Mouse (Mus musculus): ENCODE results near the gene Rsl24d1. TPM values are rescaled to one million over a fixed set of nuclear protein-coding genes. Genes with fewer than 3 reads are reported as not detected.
A peak's percentile ranks its signal among the peaks of the same experiment; 100 is the strongest.
"Not testable (repeated sequence)": the region's sequence is repeated elsewhere in the genome, so short reads cannot be mapped to it uniquely, and the experiment has no call there.

Rsl24d1 gene
- total RNA-seq, 2 experiments from 2014 or later, result 110 to 210 TPM

GRCm38 (mm10) chr9:73094580-73094979, 18.6 kb upstream of the Rsl24d1 start:
- ATAC-seq (replicated peaks; ENCODE audit: low FRiP score, low TSS enrichment, poor library complexity, severe bottlenecking), result no peak

- ATAC-seq (replicated peaks; ENCODE audit: low FRiP score, low TSS enrichment, poor library complexity, severe bottlenecking), result no peak
Measured at GRCm38 (mm10) chr9:73097898-73098297, 15.3 kb upstream of the Rsl24d1 start.

- ATAC-seq (replicated peaks; ENCODE audit: low FRiP score, low TSS enrichment, poor library complexity, severe bottlenecking), result no peak
Measured at GRCm38 (mm10) chr9:73101536-73101935, 11.7 kb upstream of the Rsl24d1 start, which contains the start of gene Khdc3. Khdc3 (plus strand) TSS chr9:73101836.

GRCm38 (mm10) chr9:73102181-73102580, 11.0 kb upstream of the Rsl24d1 start, which contains the start of gene Gm20509:
Gm20509 (plus strand) TSS chr9:73102470.
- no peak for ATAC-seq (replicated peaks; ENCODE audit: low FRiP score, low TSS enrichment, poor library complexity, severe bottlenecking)

- peak; percentile 45 for ATAC-seq (replicated peaks; ENCODE audit: low FRiP score, low TSS enrichment, poor library complexity, severe bottlenecking)
Measured at GRCm38 (mm10) chr9:73103159-73103879, 9.9 kb upstream of the Rsl24d1 start.

GRCm38 (mm10) chr9:73103880-73104198, 9.4 kb upstream of the Rsl24d1 start:
- ATAC-seq (replicated peaks; ENCODE audit: low FRiP score, low TSS enrichment, poor library complexity, severe bottlenecking), result 0 out of 2 replicates have a peak, but pooled peaks have one; percentile 6

GRCm38 (mm10) chr9:73105141-73105540, 8.1 kb upstream of the Rsl24d1 start:
- ATAC-seq (replicated peaks; ENCODE audit: low FRiP score, low TSS enrichment, poor library complexity, severe bottlenecking), result no peak

- ATAC-seq (replicated peaks; ENCODE audit: low FRiP score, low TSS enrichment, poor library complexity, severe bottlenecking), result no peak
Measured at GRCm38 (mm10) chr9:73105771-73106170, 7.5 kb upstream of the Rsl24d1 start.

- ATAC-seq (replicated peaks; ENCODE audit: low FRiP score, low TSS enrichment, poor library complexity, severe bottlenecking), result not testable (repeated sequence)
Measured at GRCm38 (mm10) chr9:73116704-73117103, 3.5 kb downstream of the Rsl24d1 start.

- ATAC-seq (replicated peaks; ENCODE audit: low FRiP score, low TSS enrichment, poor library complexity, severe bottlenecking), result no peak
Measured at GRCm38 (mm10) chr9:73118012-73118411, 4.8 kb downstream of the Rsl24d1 start.

GRCm38 (mm10) chr9:73121735-73122134, 8.5 kb downstream of the Rsl24d1 start:
- ATAC-seq (replicated peaks; ENCODE audit: low FRiP score, low TSS enrichment, poor library complexity, severe bottlenecking), result peak; percentile 88

- no peak for ATAC-seq (replicated peaks; ENCODE audit: low FRiP score, low TSS enrichment, poor library complexity, severe bottlenecking)
Measured at GRCm38 (mm10) chr9:73125043-73125570, 11.9 kb downstream of the Rsl24d1 start.

- ATAC-seq (replicated peaks; ENCODE audit: low FRiP score, low TSS enrichment, poor library complexity, severe bottlenecking), result no peak
Measured at GRCm38 (mm10) chr9:73127457-73127856, 14.2 kb downstream of the Rsl24d1 start.

- ATAC-seq (replicated peaks; ENCODE audit: low FRiP score, low TSS enrichment, poor library complexity, severe bottlenecking), result no peak
Measured at GRCm38 (mm10) chr9:73129875-73130274, 16.6 kb downstream of the Rsl24d1 start.

- no peak for ATAC-seq (replicated peaks; ENCODE audit: low FRiP score, low TSS enrichment, poor library complexity, severe bottlenecking)
Measured at GRCm38 (mm10) chr9:73130529-73130928, 17.3 kb downstream of the Rsl24d1 start.

GRCm38 (mm10) chr9:73137341-73137886, 24.2 kb downstream of the Rsl24d1 start:
- no peak for ATAC-seq (replicated peaks; ENCODE audit: low FRiP score, low TSS enrichment, poor library complexity, severe bottlenecking)

- ATAC-seq (replicated peaks; ENCODE audit: low FRiP score, low TSS enrichment, poor library complexity, severe bottlenecking), result no peak
Measured at GRCm38 (mm10) chr9:73154347-73154746, 41.1 kb downstream of the Rsl24d1 start.

GRCm38 (mm10) chr9:73157968-73158367, 44.7 kb downstream of the Rsl24d1 start:
- ATAC-seq (replicated peaks; ENCODE audit: low FRiP score, low TSS enrichment, poor library complexity, severe bottlenecking), result no peak; the same call in 1 of the 2 replicates

- no peak for ATAC-seq (replicated peaks; ENCODE audit: low FRiP score, low TSS enrichment, poor library complexity, severe bottlenecking)
Measured at GRCm38 (mm10) chr9:73159265-73159664, 46.0 kb downstream of the Rsl24d1 start.

GRCm38 (mm10) chr9:73162571-73163333, 49.5 kb downstream of the Rsl24d1 start:
- peak; percentile 81 for ATAC-seq (replicated peaks; ENCODE audit: low FRiP score, low TSS enrichment, poor library complexity, severe bottlenecking)

Data from megakaryocyte-erythroid progenitor cell, adult 5-6 weeks (primary cell).